ENCODE assay signal across 9 mouse cellular contexts in the genomic region with DNA sequence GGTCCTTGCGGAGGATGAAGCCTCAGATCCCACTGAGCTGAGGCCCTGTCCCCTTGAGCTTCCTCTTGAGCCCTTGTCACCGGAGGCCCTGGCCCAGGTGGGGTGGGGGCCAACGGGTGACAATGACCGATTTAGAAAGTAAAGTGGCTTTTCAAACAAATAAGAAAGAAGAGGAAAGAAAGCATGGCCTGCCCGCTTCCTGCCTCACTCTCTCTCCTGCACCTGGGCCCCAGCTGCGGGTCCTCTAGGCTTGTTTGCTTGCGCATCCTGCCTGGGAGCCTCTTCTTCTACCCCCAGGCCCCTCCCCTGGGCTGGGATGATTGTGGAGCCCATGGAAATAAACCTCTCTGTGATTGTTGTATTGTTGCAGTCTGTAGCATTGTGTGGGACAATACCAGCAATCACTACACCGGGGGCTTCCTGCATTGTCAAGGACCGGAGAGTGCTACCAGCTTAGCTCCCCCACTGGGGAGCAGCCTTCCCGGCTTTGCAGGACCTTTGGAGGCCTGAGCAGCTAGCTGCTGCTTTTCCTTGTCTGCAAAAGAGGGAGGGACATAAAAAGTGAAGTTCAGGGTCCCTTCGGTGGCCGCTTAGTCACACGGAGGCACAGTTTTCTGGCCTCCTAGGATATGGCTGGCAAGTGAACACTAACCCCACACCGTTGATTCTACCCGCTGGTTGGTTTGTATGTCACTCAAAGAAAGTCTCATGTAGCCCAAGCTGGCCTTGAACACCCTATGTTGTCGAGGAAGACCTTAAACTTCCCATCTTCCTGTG. TPM values are rescaled to one million over a fixed set of nuclear protein-coding genes. Genes with fewer than 3 reads are reported as not detected.
DNase-seq lines count a peak whose midpoint lies in the region; ATAC-seq and TF ChIP-seq lines count a peak whose summit lies in the region.
"Had no signal": no experiment of that assay in that cellular context is flagged by ENCODE, and none has a peak within 500 bp of the region (broad histone marks: within the 10 kb centered on the region; RNA-seq: fewer than 3 reads in every experiment).

No protein-coding gene starts in this region.

- TF ChIP-seq EP300 in stomach, postnatal 0 days (optimal IDR thresholded peaks at IDR 0.05) = no peak

- H3K4me3 ChIP-seq in heart, embryonic 13.5 days = no peak overlapping the region
- H3K4me3 ChIP-seq in stomach, embryonic 14.5 days (ENCODE audit: low read depth, low read length) = no peak overlapping the region
- H3K4me3 ChIP-seq in stomach, postnatal 0 days (ENCODE audit: low read depth, low read length) = no peak overlapping the region

- peaks cover 9% of the 10 kb centered on the region; the same call in 1 of the 2 replicates for H3K9me3 ChIP-seq in heart, embryonic 13.5 days
- no peaks in the 10 kb centered on the region for H3K9me3 ChIP-seq in stomach, embryonic 14.5 days (ENCODE audit: control insufficient read depth, low read depth, low read length)
- H3K9me3 ChIP-seq in stomach, postnatal 0 days (ENCODE audit: control insufficient read depth, low read length) = no peaks in the 10 kb centered on the region

- WGBS in heart, embryonic 13.5 days = 49% methylated on average over 16 of the region's 16 CpGs
- WGBS in stomach, embryonic 14.5 days = 52% methylated on average over 16 of the region's 16 CpGs
- WGBS in stomach, postnatal 0 days = 53% methylated on average over 16 of the region's 16 CpGs

- H3K36me3 ChIP-seq in heart, embryonic 13.5 days = no peaks in the 10 kb centered on the region
- no peaks in the 10 kb centered on the region for H3K36me3 ChIP-seq in stomach, embryonic 14.5 days (ENCODE audit: control insufficient read depth, insufficient read depth, low read length)
- no peaks in the 10 kb centered on the region for H3K36me3 ChIP-seq in stomach, postnatal 0 days (ENCODE audit: control insufficient read depth, insufficient read depth, low read length)

- no peak for TF ChIP-seq CTCF in stomach, postnatal 0 days (IDR thresholded peaks at IDR 0.05; ENCODE audit: low read depth)

- intact Hi-C loops in heart, postnatal 36 days (cut with DNase I) = no loop called here

- H3K4me2 ChIP-seq in heart, embryonic 13.5 days = no peak overlapping the region
- H3K4me2 ChIP-seq in stomach, embryonic 14.5 days (replicated peaks; ENCODE audit: low read depth, low read length) = no peak overlapping the region
- no peak overlapping the region for H3K4me2 ChIP-seq in stomach, postnatal 0 days (replicated peaks; ENCODE audit: low read depth)

- no peak for ATAC-seq in heart, embryonic 13.5 days (ENCODE audit: extremely low read depth, insufficient number of reproducible peaks, low FRiP score, low TSS enrichment)
- ATAC-seq in stomach, embryonic 14.5 days (ENCODE audit: insufficient number of reproducible peaks, insufficient read depth, low FRiP score, low read depth) = no peak
- no peak for ATAC-seq in stomach, postnatal 0 days (ENCODE audit: low FRiP score, low TSS enrichment)

- H3K27ac ChIP-seq in heart, embryonic 13.5 days (replicated peaks) = no peak overlapping the region
- peak overlapping the region; percentile 48; the same call in 1 of the 2 replicates for H3K27ac ChIP-seq in stomach, embryonic 14.5 days (ENCODE audit: low read length)
- H3K27ac ChIP-seq in stomach, postnatal 0 days (replicated peaks) = no peak overlapping the region

- no peak for DNase-seq in heart, postnatal 36 days
- DNase-seq in stomach, postnatal 0 days (ENCODE audit: low spot score) = no peak
- DNase-seq in lung, postnatal 4 days = peak; percentile 38 to 56
- no peak for DNase-seq in cerebellum, adult 11-12 months
- DNase-seq in urinary bladder, postnatal 4 days (ENCODE audit: low spot score in 2 of 2) = no peak
- DNase-seq in ovary, adult 18-20 months (ENCODE audit: low spot score) = no peak
- DNase-seq: kidney, postnatal 10 days had no signal

- peak overlapping the region; percentile 39; the same call in 1 of the 2 replicates for H3K9ac ChIP-seq in heart, embryonic 13.5 days
- H3K9ac ChIP-seq in stomach, embryonic 14.5 days (replicated peaks; ENCODE audit: low read depth, low read length) = no peak overlapping the region
- no peak overlapping the region for H3K9ac ChIP-seq in stomach, postnatal 0 days (ENCODE audit: low read length)

- peaks cover 18% of the 10 kb centered on the region; the same call in 1 of the 2 replicates for H3K4me1 ChIP-seq in heart, embryonic 13.5 days
- H3K4me1 ChIP-seq in stomach, embryonic 14.5 days (ENCODE audit: control insufficient read depth, insufficient read depth, low read length) = no peaks in the 10 kb centered on the region
- no peaks in the 10 kb centered on the region for H3K4me1 ChIP-seq in stomach, postnatal 0 days (replicated peaks; ENCODE audit: control insufficient read depth, insufficient read depth)

- no peaks in the 10 kb centered on the region for H3K27me3 ChIP-seq in heart, embryonic 13.5 days (replicated peaks)
- H3K27me3 ChIP-seq in stomach, embryonic 14.5 days (ENCODE audit: control insufficient read depth, insufficient read depth, low read length) = no peaks in the 10 kb centered on the region
- no peaks in the 10 kb centered on the region for H3K27me3 ChIP-seq in stomach, postnatal 0 days (ENCODE audit: control insufficient read depth, insufficient read depth, low read length)

RNA-seq across cellular contexts. Expression of a gene that starts 35.9 kb away (rescaled TPM):
- 270 and 324 TPM in 2 replicates for polyA plus RNA-seq in heart, embryonic 13.5 days (2015; fragmentation: Nextera tagmentation; extraction: Ambion mirVana)
- 100 to 1,000 TPM; 239 to 270 TPM for total RNA-seq in heart, postnatal 36 days (2021)
- 506 and 533 TPM in 2 replicates for polyA plus RNA-seq in stomach, embryonic 14.5 days (2014; fragmentation: Nextera tagmentation; extraction: Ambion mirVana)
- 369 and 402 TPM in 2 replicates for polyA plus RNA-seq in stomach, postnatal 0 days (2015; fragmentation: Nextera tagmentation; extraction: Ambion mirVana)

RNA-seq across cellular contexts. Expression of a gene that starts 54.1 kb away (rescaled TPM):
- 288 and 305 TPM in 2 replicates for polyA plus RNA-seq in heart, embryonic 13.5 days (2015; fragmentation: Nextera tagmentation; extraction: Ambion mirVana)
- 10 to 100 TPM; 58.1 to 63.9 TPM for total RNA-seq in heart, postnatal 36 days (2021)
- 384 and 404 TPM in 2 replicates for polyA plus RNA-seq in stomach, embryonic 14.5 days (2014; fragmentation: Nextera tagmentation; extraction: Ambion mirVana)
- polyA plus RNA-seq in stomach, postnatal 0 days (2015; fragmentation: Nextera tagmentation; extraction: Ambion mirVana) = 201 and 224 TPM in 2 replicates

Comparison
In these comparisons a context has a peak if more than half of its experiments do, and no peak if none do; other contexts are left out.
1. DNase-seq: peak in lung, postnatal 4 days (2 of 2); none in heart, postnatal 36 days (0 of 2), stomach, postnatal 0 days (single experiment), cerebellum, adult 11-12 months (single experiment), urinary bladder, postnatal 4 days (0 of 2) and ovary, adult 18-20 months (single experiment).